Mouse (Mus musculus): ENCODE results near the gene Peli2. TPM values are rescaled to one million over a fixed set of nuclear protein-coding genes. Genes with fewer than 3 reads are reported as not detected.

Peli2 gene
- total and polyA plus RNA-seq, 3 experiments, result 10.1 to 20.3 (median 17.2) TPM

- no peak overlapping the region for H3K27ac ChIP-seq
- no peak overlapping the region for H3K4me3 ChIP-seq
- 0 out of 2 replicates have a peak, but pooled peaks cover 2% of the 10 kb centered on the region for H3K79me2 ChIP-seq (replicated peaks; ENCODE audit: control insufficient read depth, insufficient read depth, low read length)
- intact Hi-C loops (cut with DNase I), result no loop called here
- TF ChIP-seq POLR2A (IDR thresholded peaks at IDR 0.05; ENCODE audit: insufficient read depth, low read depth, low read length), result no peak
- no peak for TF ChIP-seq EP300 (IDR thresholded peaks at IDR 0.05; ENCODE audit: insufficient read depth, low read depth, low read length)
- TF ChIP-seq CTCF (IDR thresholded peaks at IDR 0.05), result no peak
- no peak overlapping the region for H3K9ac ChIP-seq (ENCODE audit: low read depth, low read length)
- no peaks in the 10 kb centered on the region for H3K27me3 ChIP-seq (ENCODE audit: control insufficient read depth, insufficient read depth, low read length)
- H3K36me3 ChIP-seq (ENCODE audit: control insufficient read depth, insufficient read depth, low read length), result peaks cover 3% of the 10 kb centered on the region; the same call in 1 of the 2 replicates
- no peak for DNase-seq
- peaks cover 14% of the 10 kb centered on the region for H3K4me1 ChIP-seq (ENCODE audit: control insufficient read depth, insufficient read depth, low read length)
- WGBS, result 71% methylated on average over 6 of the region's 6 CpGs
Observed at GRCm38 (mm10) chr14:48148615-48149014, 28.0 kb downstream of the Peli2 start.

GRCm38 (mm10) chr14:48149351-48149750 lies 28.7 kb downstream of the Peli2 start:
- Histone ChIP-seq H3K36me3 (ENCODE audit: control insufficient read depth, insufficient read depth, low read length) (peaks cover 3% of the 10 kb centered on the region; the same call in 1 of the 2 replicates), H3K4me1 (ENCODE audit: control insufficient read depth, insufficient read depth, low read length) (peaks cover 15% of the 10 kb centered on the region), H3K27ac (no peak overlapping the region), H3K9ac (ENCODE audit: low read depth, low read length) (no peak overlapping the region), H3K79me2 (replicated peaks; ENCODE audit: control insufficient read depth, insufficient read depth, low read length) (0 out of 2 replicates have a peak, but pooled peaks cover 2% of the 10 kb centered on the region), H3K4me3 (no peak overlapping the region), H3K27me3 (ENCODE audit: control insufficient read depth, insufficient read depth, low read length) (no peaks in the 10 kb centered on the region)
- no peak for DNase-seq
- TF ChIP-seq EP300 (IDR thresholded peaks at IDR 0.05; ENCODE audit: insufficient read depth, low read depth, low read length) (no peak), CTCF (IDR thresholded peaks at IDR 0.05) (no peak), POLR2A (IDR thresholded peaks at IDR 0.05; ENCODE audit: insufficient read depth, low read depth, low read length) (no peak)
- intact Hi-C loops (cut with DNase I), result no loop called here
- 89% methylated on average over 9 of the region's 9 CpGs for WGBS

DNA sequence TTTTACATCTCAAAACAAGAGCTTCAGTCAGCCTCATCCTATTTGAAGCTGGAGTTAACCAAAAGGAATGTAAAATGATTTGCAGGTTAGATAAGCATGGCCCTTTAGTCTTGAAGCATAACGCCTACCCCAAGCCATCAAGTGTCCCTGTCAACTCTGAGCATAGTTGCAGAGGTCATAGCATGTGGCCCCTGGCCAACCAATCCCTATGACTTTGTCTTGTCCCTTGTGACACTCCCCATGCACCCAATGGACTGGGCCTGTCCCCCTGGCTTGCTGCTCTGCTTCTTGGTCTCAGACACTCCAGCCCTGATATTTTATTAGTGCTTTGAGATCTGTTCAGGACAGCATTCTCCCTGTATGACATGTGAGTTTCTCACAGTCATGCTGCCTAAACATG lies 30.3 kb downstream of the Peli2 start:
- TF ChIP-seq CTCF (IDR thresholded peaks at IDR 0.05) (no peak), EP300 (IDR thresholded peaks at IDR 0.05; ENCODE audit: insufficient read depth, low read depth, low read length) (no peak), POLR2A (IDR thresholded peaks at IDR 0.05; ENCODE audit: insufficient read depth, low read depth, low read length) (no peak)
- H3K27me3 ChIP-seq (ENCODE audit: control insufficient read depth, insufficient read depth, low read length), result no peaks in the 10 kb centered on the region
- WGBS, result 80% methylated on average over 1 of the region's 1 CpGs
- H3K9ac ChIP-seq (ENCODE audit: low read depth, low read length), result no peak overlapping the region
- peaks cover 3% of the 10 kb centered on the region; the same call in 1 of the 2 replicates for H3K36me3 ChIP-seq (ENCODE audit: control insufficient read depth, insufficient read depth, low read length)
- intact Hi-C loops (cut with DNase I), result no loop called here
- DNase-seq, result no peak
- H3K4me3 ChIP-seq, result no peak overlapping the region
- H3K79me2 ChIP-seq (replicated peaks; ENCODE audit: control insufficient read depth, insufficient read depth, low read length), result no peaks in the 10 kb centered on the region
- peak overlapping the region; percentile 24 for H3K27ac ChIP-seq
- H3K4me1 ChIP-seq (ENCODE audit: control insufficient read depth, insufficient read depth, low read length), result peaks cover 15% of the 10 kb centered on the region

- H3K4me1 ChIP-seq (ENCODE audit: control insufficient read depth, insufficient read depth, low read length), result peaks cover 15% of the 10 kb centered on the region
- H3K79me2 ChIP-seq (replicated peaks; ENCODE audit: control insufficient read depth, insufficient read depth, low read length), result no peaks in the 10 kb centered on the region
- peak overlapping the region; percentile 24; the same call in 1 of the 2 replicates for H3K27ac ChIP-seq
- no peaks in the 10 kb centered on the region for H3K27me3 ChIP-seq (ENCODE audit: control insufficient read depth, insufficient read depth, low read length)
- peak in 1 of 2 experiments; percentile 32 for DNase-seq
- H3K36me3 ChIP-seq (ENCODE audit: control insufficient read depth, insufficient read depth, low read length), result peaks cover 3% of the 10 kb centered on the region; the same call in 1 of the 2 replicates
- no peak overlapping the region for H3K9ac ChIP-seq (ENCODE audit: low read depth, low read length)
- TF ChIP-seq POLR2A (IDR thresholded peaks at IDR 0.05; ENCODE audit: insufficient read depth, low read depth, low read length), result no peak
- TF ChIP-seq EP300 (IDR thresholded peaks at IDR 0.05; ENCODE audit: insufficient read depth, low read depth, low read length), result no peak
- no peak for TF ChIP-seq CTCF (IDR thresholded peaks at IDR 0.05)
- no peak overlapping the region for H3K4me3 ChIP-seq
- intact Hi-C loops (cut with DNase I), result no loop called here
- 26% methylated on average over 2 of the region's 2 CpGs for WGBS
Observed at GRCm38 (mm10) chr14:48151554-48151953, 30.9 kb downstream of the Peli2 start.

DNA sequence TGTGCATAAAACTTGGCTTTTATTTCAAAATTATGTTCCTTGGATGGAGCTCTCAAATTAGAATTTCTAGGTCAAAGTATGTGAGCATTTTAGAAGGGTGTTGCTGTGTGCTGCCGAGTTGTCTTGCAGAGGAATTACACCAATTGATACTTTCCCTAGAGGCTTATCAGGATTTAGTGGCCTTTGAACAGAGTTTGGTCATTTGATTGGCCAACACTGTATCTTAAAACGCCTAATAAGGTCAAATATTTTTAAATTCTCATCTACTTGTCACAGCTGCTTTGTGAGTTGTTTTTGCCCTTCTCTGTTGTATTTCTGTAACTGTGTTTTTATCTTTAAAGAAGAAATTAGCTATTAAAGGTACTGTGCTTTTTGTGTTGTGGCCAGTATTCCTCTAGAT lies 32.4 kb downstream of the Peli2 start:
- Histone ChIP-seq H3K36me3 (ENCODE audit: control insufficient read depth, insufficient read depth, low read length) (peaks cover 3% of the 10 kb centered on the region; the same call in 1 of the 2 replicates), H3K4me1 (ENCODE audit: control insufficient read depth, insufficient read depth, low read length) (peaks cover 17% of the 10 kb centered on the region), H3K4me3 (no peak overlapping the region), H3K9ac (ENCODE audit: low read depth, low read length) (no peak overlapping the region), H3K27me3 (ENCODE audit: control insufficient read depth, insufficient read depth, low read length) (no peaks in the 10 kb centered on the region), H3K27ac (no peak overlapping the region), H3K79me2 (replicated peaks; ENCODE audit: control insufficient read depth, insufficient read depth, low read length) (peaks cover 2% of the 10 kb centered on the region; the same call in 1 of the 2 replicates)
- DNase-seq, result no peak
- intact Hi-C loops (cut with DNase I), result no loop called here
- WGBS, result 65% methylated on average over 2 of the region's 2 CpGs
- no peak for TF ChIP-seq CTCF (IDR thresholded peaks at IDR 0.05)
- TF ChIP-seq EP300 (IDR thresholded peaks at IDR 0.05; ENCODE audit: insufficient read depth, low read depth, low read length), result no peak
- TF ChIP-seq POLR2A (IDR thresholded peaks at IDR 0.05; ENCODE audit: insufficient read depth, low read depth, low read length), result no peak

DNA sequence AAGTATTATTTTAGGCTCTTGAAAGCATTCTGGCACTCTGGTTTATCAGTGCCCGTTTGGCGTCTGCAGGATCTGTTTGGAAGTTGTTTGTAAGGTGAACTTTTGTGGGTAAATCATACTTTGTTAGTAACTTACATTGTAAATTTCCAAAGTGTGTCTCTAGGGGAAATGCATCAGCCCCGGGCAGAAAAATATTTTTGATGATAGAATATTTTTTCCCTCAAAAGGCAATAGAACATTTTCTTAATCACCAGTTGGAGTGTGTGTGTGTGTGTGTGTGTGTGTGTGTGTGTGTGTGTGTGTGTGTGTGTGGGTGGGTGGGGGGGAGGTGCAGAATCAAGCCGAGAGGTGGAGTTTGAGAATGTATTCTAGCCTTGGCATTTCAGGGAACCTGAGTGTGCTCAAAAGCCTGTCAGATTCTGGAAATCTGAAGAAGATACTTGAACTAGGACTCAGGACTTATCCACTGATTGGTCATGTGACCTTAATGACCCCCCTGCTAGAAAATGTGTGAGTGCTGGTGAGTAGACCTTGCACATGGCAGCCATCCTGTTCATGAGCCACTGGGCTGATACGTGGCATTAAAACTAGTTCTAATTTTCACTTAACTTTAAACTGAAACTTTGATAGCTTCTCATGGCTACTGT lies 33.4 kb downstream of the Peli2 start:
- Histone ChIP-seq H3K79me2 (replicated peaks; ENCODE audit: control insufficient read depth, insufficient read depth, low read length) (peaks cover 2% of the 10 kb centered on the region; the same call in 1 of the 2 replicates), H3K4me1 (ENCODE audit: control insufficient read depth, insufficient read depth, low read length) (peaks cover 17% of the 10 kb centered on the region)
- 62% methylated on average over 5 of the region's 5 CpGs for WGBS

More for the DNA sequence above, 33.4 kb downstream of the Peli2 start:
- DNase-seq, result no peak
- Histone ChIP-seq H3K27ac (no peak overlapping the region), H3K9ac (ENCODE audit: low read depth, low read length) (no peak overlapping the region), H3K27me3 (ENCODE audit: control insufficient read depth, insufficient read depth, low read length) (no peaks in the 10 kb centered on the region), H3K36me3 (ENCODE audit: control insufficient read depth, insufficient read depth, low read length) (peaks cover 3% of the 10 kb centered on the region; the same call in 1 of the 2 replicates), H3K4me3 (no peak overlapping the region)
- TF ChIP-seq POLR2A (IDR thresholded peaks at IDR 0.05; ENCODE audit: insufficient read depth, low read depth, low read length) (no peak), CTCF (IDR thresholded peaks at IDR 0.05) (no peak), EP300 (IDR thresholded peaks at IDR 0.05; ENCODE audit: insufficient read depth, low read depth, low read length) (no peak)
- intact Hi-C loops (cut with DNase I), result no loop called here

All from heart, adult 2 months (tissue).